Mouse (Mus musculus): ENCODE measurements around the gene Camk2g.

Gene Camk2g

DNA sequence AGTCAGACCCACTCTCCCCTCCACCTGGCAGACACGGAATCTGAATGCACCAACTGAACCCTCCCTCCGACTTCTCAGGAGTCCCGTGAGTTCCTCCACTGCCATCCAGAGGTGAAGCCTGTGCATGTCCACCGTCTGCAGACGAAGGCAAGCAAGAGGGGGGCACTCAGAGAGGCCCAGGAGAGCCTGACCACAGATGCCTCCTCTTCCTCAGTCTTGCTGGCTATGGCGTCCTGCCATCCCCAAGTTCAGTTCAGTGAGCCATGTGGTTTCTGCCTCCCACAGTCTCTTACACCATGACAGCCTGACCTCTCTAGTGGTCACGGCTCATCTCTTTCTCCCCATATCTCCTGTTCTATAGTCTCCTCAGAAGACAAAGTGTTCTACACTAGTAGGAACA, 9.2 kb downstream of the Camk2g start:
- no peak for DNase-seq

DNA sequence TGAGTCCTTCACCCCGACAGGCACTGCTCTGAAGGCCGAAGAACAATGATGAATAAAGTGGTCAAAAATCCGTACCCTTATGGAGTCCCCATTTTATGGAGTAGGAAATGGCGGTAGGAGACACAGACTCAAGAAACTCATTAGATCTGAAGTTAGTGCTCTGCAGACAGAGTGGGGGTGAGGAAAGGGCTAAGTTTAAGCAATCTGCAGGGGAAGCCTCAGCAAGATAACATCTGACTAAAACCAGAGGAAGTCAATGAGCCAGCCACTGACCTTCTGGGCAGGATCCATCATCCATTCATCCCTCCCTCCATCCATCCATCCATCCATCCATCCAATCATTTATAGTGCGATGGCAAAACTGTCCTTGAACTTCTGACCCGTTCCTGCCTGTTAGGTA, 10.4 kb downstream of the Camk2g start:
- DNase-seq: no peak

DNA sequence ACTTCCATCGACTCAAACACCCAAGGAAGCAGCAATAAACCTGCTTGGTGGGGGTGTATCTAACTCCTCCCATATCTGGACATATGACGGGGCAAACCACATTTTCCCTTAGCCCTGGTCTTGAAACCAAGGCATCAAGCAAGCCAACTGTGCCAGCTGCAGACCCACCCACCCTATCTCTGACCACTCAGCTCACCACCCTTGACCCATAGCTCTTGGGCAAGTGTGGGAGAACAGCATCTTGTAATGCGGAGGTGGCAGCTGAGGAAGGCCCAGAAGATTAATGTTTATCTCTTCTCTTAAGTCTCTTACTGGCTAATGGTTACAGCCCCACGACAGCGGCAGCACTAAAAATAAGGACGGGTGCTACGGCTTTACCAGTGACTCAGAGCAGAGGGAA, 11.0 kb downstream of the Camk2g start:
- no peak for DNase-seq

DNA sequence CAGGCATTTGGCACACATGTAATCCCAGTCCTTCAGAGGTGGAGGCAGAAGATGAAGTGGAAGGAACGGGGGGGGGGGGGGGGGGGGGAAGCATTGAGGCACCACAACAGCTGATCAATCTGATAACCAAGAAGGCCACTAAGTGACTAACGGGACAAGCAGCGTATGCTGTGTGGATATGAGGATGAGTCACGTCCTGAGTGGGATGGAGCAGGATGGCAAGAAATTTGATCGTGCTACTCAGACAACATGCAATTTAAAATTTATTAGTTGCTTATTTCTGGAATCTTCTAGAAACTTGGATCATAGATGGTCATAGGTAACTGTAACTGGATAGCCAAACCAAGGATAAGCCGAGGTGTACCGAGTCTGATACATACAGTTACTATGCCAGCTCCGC, 13.7 kb downstream of the Camk2g start:
- DNase-seq: no peak

DNA sequence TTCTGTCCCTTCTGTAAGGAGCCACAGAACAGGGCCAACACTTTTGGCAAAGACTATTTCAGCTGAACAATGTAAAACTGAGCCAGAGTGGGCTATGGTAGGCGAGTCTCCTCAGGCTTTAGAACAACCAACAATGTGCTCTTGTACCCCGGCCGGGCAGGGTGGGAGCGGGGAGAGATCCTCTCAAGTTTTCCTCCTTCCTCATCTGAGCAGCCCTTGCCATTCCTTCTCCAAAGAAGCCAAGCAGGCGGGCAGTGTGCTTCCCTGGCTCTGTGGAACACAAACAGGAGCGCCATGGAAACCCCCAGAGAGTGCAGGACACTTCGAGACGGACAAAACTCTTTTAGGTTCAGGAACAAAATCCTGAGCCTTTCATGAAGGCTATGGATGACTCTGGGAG, 15.4 kb downstream of the Camk2g start:
- no peak for DNase-seq

DNA sequence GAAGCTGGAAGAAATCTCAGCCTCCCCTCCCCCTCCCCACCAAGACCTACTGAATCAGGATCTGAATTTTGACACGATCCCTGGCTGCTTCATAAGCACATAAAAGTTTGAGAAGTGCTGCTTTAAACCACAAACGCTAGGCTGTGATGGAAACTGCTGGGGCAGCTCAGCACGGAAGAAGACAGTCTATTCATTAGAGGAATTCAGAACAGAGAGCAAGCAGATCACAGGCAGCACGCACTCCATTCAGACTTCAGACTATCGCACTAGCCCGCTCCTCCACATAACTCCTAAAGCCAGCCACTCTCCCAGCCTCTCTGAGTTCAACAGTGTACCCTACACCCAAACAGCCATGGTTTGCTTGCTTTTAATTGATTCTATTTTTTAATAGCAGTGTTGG, 18.2 kb downstream of the Camk2g start:
- no peak for DNase-seq

DNA sequence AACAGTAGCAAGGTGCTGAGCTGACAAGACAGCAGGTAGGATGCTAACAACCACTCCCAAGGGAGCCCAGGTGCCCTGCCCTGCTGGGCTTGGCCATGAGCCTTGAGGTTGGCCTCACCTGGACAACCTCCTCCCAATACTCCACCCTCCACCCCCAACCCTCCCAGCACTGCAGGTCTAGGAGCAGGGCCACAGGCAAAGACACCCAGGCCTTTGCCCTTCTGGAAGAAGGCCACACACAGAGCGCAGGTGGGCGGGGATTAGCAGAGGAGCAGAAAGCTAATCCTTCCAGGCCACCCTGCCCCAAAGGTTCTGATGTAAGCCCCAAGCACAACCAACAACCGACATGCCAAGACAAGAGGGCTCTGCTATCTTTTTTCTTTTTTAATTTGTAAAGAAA, 20.5 kb downstream of the Camk2g start:
- peak; percentile 85 for DNase-seq

DNA sequence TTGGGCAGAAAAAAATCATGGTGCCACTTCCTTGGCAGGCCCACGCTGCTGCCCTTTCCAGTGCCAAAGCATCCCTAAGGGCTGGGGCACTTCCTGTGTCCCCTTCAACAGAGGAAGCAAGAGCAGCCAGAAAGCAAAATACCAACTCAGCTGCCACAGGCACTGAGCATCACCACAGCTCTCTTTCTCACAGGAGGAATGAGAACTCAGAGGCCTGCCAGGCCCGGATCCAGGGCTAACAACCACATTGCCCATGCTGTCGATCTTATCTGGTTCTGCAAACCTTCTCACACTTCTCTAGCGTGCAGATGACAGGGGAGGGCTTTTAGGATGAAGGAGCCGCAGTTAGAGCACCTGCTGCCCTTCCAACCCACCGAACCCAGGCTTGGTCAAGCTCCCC, 21.1 kb downstream of the Camk2g start:
- DNase-seq: no peak

DNA sequence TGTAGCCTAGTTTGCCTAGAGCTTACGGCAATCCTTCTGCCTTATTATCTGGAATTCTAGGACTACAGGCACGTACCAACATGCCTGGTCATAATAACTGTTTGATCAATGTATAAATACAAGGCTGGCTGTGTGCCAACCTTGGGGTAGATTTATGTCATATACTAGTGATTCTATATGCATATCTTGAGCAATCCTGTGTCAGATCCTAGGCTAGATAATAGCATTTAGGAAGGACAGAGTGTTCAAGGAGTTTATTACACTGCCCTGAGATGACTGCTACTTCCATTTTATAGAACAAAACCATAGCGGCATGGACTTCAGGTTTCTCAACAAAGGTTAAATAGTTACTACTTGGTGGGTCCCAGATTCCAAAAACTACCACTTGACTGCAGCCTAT, 21.9 kb downstream of the Camk2g start:
- DNase-seq: no peak

DNA sequence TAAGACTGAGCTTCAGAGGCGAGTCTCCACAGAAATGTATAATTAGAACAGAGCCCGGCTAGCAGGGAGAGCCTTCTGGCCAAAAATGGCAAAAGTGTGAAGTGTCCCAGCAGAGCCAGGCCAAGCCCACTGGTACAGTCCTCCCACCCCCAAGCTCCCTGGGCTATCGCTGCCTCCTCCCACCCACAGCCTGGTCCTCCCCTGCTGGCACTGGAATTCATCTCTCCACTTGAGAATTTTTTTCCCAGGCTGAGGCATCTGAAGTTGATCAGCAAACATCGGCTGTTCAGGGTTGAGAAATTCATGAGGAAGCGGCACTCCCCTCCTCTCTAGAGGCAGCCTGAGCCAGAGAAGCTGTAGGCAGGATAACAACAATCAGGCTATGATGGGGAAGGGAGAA, 25.3 kb downstream of the Camk2g start:
- no peak for DNase-seq

DNA sequence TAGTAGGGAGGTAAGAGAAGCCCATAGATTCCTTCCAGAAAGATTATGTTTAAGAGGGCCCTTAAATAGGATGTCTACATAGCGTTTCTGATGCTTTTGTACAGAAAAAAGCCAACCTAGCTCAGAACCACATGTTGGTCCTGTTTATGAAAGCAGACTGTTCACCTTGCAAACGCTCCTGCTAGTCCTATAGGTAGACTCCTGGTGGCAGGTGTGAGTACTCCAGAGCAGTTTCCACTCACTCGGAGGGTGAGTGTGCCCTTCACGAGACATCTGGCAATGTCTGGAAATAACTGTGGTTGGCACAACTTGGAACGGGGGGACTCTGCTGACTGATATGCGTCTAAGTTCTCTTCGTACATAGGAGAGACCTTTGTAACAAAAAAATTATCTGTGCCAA, 26.0 kb downstream of the Camk2g start:
- no peak for DNase-seq

DNA sequence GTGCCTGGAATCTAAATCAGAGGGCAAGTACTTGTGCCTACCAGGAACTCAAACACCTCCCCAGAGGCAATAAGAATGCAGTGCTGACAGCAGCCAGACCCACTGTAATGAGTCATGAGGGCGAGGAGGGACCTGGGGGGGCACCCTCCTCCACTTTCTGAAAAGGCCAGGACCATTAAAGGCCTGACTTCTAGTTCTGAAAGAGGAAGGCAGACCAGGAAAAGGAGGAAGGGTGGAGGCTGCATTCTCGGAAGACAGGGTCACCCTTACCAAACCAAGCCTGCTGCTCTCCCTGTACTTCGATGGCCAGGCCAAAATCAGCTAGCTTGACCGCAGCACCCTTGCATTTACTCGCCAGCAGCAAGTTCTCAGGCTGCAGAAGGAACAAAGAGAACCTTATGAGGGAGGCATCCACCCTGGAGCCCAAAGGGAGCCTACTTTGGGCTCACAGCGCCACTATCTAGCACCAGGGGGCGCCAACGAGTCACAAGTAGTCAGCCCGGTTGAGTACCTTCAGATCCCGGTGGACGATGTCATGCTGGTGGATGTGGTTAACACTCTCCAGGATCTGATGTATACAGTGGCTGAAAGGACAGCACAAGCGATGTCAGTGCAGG, 28.1 kb downstream of the Camk2g start:
- peak; percentile 91 for DNase-seq

DNA sequence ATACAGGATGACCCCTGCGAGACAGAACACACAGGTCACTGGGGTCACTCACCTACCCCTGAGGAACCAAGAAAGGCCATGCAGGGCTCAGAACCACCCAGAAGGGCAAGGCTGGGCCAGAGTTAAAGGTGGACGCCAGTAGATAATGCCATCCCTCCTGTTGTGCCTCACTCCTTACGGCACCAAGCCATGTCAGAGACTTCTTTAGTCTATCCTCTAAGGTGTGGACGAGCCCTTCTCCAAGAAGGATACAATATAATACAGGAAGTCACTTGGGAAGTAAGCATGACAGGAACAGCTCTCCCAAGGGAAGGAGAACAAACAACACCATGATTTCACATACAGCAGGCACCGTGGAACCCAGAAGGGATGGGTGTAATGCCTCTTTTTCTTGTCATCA, 28.9 kb downstream of the Camk2g start:
- DNase-seq: no peak

DNA sequence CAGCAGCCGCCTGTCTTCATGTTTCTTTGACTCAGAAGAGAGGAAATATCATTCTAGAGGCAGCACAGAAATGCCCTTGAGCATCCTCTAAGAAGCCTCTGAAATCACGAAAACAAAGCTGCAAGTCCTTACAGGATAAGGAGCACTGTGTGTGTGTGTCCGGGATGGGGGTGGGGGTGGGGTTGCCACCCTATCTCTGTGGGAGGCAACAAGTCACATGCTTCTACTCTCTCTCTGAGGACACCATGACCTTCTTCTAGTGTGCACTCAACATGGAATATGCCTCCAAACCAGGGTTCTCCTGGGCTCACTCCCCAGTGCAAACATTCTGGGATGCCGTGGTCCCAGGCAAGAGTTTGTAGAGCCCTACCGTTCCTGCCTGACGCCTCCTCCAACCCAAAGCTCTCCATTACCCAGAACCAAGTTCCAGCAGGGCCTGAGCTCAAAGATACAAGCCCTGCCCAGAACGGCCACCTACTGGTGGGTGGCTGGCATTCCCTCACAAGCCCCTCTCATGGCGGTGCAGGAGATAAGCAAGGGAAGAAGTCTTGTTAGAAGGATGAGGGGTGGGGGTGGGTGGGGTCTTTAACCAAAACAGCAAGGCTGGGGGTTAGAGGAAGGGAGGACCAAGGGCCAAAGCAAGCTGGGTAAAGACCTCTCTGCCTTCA, 35.0 kb downstream of the Camk2g start:
- no peak for DNase-seq

DNA sequence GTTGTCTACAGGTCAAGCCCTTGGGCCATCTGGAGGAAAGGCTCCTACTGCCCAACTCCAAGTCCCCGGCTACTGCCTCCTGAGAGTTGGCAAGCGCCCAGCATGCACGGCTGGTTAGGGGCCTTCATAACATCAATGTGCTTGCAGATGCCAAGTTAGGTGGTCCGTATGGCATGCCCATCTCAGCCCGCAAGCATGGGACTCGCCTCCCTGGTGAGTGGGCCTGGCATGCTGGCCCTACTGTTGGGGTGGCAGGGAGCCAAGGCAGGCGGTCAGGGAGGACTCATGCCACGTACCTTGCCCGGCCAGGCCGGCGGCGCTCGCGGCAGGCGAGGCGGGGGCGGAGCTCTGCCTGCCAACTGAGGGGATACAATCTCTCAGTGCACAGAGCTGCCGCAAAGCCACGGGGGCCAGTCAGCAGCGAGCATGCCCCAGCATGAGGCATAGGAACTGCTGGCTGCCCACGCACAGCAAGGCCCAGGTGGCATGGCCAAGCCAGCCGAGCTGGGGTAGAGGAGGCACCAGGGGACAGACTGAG, 36.4 kb downstream of the Camk2g start:
- peak; percentile 76 for DNase-seq

DNA sequence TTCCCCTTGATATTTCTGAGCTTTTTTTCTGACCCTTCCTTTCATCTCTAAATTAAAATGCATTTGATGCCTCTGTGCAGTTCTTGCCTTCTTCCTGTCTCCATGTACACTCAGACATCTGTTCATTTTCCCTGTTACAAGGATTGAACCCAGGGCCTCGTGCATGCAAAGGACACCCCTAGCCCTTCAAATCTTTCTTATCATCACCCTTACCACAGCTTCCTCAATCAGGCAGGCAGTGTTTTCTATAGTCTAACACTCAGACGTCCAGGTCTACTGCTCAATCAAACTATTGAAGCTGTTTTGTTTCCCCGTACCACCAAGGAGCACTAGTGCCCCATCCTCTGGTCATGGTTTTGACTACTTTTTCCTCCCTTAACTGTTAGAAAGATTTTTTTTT, 40.1 kb downstream of the Camk2g start:
- no peak for DNase-seq

DNA sequence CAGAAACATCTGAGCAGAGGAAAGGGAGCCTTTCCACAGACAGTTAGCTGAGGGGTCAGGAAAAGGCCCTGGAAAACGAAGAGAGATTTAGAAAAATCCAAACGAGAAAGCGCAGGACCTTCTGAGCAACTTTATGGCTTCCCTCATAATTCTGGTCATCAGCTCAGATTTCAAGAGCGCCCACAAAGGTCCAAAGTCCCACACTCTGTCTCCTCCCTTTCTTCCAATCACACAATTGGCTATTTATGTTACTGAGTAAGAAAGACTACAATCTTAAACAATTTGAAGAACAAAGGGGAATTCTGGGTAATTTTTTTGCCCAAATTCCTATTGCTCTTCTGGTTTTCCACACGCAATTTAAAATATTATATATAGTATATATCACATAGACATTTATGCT, 43.4 kb downstream of the Camk2g start:
- DNase-seq: no peak

DNA sequence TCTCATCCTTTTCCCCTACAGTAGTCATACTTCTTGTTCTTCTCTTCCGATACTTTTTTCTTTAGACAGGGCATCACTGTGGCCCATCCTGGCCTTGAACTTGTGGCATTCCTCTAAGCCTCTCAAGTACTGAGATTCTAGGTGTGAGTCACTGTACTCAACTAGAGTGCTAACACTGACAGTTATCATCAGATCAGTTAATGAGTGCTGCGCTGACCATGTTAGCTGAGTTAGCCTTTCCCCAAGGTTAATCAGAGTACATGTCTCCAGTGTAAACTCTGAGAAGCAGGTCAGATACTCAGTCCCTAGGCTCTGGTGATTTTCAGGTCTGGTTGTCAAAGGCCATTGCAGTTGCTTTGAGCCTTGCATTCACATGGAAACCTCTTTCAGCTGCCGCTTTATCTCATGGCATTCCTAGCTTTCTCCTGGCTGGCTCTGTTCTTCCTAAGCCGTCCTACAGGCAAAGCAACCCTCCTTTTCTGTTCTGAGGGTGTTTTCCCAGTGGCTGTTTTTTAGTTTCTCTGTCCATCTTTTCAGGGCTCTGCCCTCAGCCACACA, 44.3 kb downstream of the Camk2g start:
- no peak for DNase-seq

DNA sequence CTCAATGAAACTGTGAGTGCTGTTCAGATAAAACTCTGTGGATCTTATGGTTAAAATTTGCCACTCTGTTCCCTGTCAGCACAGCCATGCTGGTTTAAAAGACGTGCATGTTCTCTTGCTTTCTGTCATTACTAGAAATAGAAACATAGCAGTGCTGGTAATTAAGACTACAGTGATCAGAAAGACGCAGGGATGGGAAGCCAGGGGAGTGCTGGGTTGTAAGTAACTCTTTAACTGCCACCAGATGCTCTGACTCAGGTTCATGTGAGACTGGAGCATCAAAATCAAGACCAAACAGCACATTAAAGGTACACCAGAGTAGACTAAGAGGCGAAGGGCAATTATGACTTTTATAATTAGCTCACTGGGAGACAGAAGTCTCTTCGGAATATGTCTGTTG, 45.5 kb downstream of the Camk2g start:
- no peak for DNase-seq

DNA sequence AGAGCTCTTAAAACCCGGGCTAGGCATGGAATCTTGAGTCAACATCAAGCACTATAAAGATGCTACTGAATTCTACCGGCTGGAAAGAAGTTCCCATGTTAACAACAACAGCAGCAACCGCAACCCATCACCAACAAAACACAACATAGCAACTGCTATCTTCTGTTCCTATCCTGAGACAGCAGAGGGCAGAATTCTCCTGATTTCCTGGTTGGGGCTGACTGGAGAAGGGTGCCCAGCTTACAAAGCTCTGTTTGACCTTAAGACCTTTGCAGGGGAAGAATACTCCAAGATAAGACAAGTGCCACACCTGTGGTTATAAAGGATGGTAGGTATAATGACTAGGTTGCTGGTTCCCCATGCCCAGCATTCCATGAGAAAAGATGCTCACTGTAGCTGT, 47.0 kb downstream of the Camk2g start:
- no peak for DNase-seq

DNA sequence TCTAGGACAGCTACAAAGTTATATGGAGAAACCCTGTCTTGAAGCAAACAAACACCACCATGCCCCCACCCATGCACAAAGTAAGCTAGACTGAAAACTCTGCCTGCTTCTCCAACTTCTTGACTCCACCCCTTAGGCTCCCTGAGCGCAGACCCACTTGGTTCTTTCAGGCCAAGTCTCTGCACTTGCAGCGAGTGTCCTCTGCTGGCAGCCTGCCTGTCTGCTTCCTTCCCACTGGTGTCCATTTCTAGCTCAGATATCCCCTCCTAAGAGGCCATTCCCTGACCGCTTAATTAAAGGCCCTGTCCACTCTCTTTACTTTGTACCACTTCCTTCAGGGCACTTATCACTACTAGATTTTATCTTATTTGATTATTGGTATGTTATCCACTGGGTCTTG, 50.3 kb downstream of the Camk2g start:
- no peak for DNase-seq

DNA sequence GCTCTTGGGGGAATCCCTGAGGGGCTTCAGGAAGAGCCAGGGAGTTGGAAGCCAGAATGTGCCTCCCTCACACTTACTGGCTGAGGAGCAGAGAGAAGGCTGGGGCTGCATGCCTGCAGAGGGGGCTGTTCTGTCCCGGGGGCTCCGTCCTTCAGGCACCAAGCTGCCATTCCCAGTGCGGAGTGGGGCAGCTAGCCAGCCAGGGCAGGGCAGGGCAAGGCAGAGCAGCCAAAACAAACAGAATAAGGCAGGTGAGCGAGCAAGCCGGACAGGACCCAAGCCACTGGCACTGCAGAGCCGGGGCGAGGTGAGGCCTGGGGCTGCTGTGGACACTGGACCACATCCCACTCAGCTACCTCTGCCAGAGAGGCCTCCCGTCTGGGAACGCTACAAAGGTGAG, 52.6 kb downstream of the Camk2g start:
- DNase-seq: no peak

DNA sequence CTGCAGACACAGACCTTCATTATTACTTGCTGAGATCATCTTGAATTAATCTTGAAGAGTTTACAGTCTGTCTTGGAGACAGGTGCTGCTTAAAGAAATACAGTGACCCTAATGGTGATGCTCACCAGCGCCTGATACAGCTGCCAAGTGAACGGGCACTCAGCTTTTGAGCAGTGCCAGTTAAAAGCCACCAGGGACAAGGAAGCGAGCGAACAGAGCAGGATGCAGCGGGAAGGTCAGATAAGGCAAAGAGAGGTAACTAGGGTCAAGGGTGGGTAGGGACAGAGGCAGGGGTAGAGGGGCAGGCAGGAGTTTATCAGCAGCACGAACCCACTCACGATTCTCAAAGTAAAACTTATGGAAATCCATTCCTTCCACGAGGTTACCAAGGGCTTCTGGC, 55.4 kb downstream of the Camk2g start:
- DNase-seq: no peak

DNA sequence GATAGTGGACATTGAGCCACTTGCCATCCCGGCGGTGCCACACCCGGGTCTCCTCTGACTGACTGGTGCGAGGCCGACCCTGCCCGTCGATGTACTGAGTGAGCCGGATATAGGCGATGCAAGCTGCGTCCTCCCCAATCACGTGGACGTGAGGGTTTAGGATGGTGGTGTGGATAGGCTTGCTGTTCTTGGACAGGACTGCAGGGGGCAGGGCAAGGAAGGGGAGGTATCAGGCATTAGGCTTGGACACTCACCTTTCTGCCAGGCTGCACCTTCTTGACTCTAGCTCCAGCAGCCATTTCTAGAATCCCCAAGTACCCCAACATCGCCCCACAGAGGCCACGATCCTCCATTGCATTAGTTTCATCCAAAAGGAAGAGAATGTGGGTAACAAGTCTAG, 56.6 kb downstream of the Camk2g start:
- DNase-seq: peak; percentile 82

DNA sequence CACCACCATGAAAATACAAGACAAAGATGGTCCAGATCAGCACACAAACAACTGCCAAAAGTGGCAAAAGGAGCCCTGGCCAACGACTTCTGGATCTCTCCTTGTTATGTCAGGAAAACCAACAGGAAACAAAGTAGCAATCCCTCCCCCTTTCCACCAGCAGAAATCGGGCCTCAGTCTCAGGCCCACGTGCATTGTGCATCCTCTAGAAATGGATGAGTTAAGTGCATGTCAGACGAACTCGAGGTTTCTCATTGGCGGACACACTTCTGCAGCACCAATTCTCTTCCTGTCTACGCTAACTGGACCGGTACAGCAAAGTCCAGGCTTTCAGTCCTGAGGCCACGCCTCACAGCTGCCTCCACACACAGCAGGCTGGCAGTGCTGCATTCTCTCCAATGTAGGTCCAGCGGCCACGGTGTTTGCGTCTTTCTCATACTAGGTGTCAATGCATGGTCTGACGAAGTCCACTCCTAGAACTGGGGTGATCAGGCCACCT, 57.9 kb downstream of the Camk2g start:
- DNase-seq: no peak
